Mouse (Mus musculus): Measurements from ENCODE around the gene Hoxa3.

- TF ChIP-seq POLR2A (IDR thresholded peaks at IDR 0.05; ENCODE audit: extremely low read depth, insufficient read depth, low read length) (no peak), CTCF (IDR thresholded peaks at IDR 0.05; ENCODE audit: extremely low read depth, insufficient read depth, low read length) (no peak)
Observed at GRCm38 (mm10) chr6:52207684-52207976, 5.5 kb downstream of the Hoxa3 start.
